8 mouse cellular contexts compared by ENCODE assay signal in the genomic region with DNA sequence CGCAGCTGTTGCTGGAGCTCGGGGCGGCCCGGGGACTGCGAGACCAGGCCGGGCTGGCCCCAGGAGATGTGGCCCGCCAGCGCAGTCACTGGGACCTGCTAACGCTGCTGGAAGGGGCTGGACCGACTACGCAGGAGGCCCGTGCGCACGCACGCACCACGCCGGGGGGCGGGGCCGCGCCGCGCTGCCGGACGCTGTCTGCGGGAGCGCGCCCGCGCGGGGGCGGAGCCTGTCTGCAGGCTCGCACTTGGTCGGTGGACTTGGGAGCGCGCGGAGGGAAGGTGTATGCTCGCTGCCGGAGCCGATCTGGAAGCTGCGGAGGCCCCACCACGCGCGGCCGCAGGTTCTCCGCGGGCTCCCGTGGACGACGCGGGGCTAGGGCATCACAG. TPM values are rescaled to one million over a fixed set of nuclear protein-coding genes. Genes with fewer than 3 reads are reported as not detected.
DNase-seq lines count a peak whose midpoint lies in the region; ATAC-seq and TF ChIP-seq lines count a peak whose summit lies in the region.

No protein-coding gene starts in this region.

- peaks cover 0 to 27% of the 10 kb centered on the region in 2 experiments; a peak in 2 of 4 replicates for H3K36me3 ChIP-seq in MEL (ENCODE audit: control insufficient read depth in 1 of 2, insufficient read depth in 2 of 2, low read length in 2 of 2)
- H3K36me3 ChIP-seq in lung, embryonic 16.5 days (ENCODE audit: control insufficient read depth, insufficient read depth, low read length) = no peaks in the 10 kb centered on the region
- H3K36me3 ChIP-seq in thymus, adult 2 months (ENCODE audit: control insufficient read depth, insufficient read depth, low read length) = no peaks in the 10 kb centered on the region

- peak; percentile 39 to 56 for ATAC-seq in hematopoietic stem cell, adult 5-6 weeks (replicated peaks in 1 of 2; ENCODE audit: insufficient read depth in 1 of 2, low FRiP score in 2 of 2, low TSS enrichment in 1 of 2, low read depth in 1 of 2, poor library complexity in 2 of 2, severe bottlenecking in 2 of 2)
- peak; percentile 86 for ATAC-seq in lung, embryonic 16.5 days (ENCODE audit: low read depth)

- peaks cover 11 to 35% of the 10 kb centered on the region in 2 experiments for H3K4me1 ChIP-seq in MEL (ENCODE audit: control insufficient read depth in 1 of 2, insufficient read depth in 2 of 2, low read length in 2 of 2)
- peaks cover 46% of the 10 kb centered on the region for H3K4me1 ChIP-seq in lung, embryonic 16.5 days (replicated peaks; ENCODE audit: control insufficient read depth, insufficient read depth, low read length)
- peaks cover 23% of the 10 kb centered on the region for H3K4me1 ChIP-seq in thymus, adult 2 months (replicated peaks; ENCODE audit: control insufficient read depth, insufficient read depth, low read length)

- TF ChIP-seq POLR2A in MEL (IDR thresholded peaks at IDR 0.05; ENCODE audit: control insufficient read depth in 1 of 2, insufficient read depth in 1 of 2, low read depth in 1 of 2, low read length in 2 of 2, poor library complexity in 1 of 2) = peak; percentile 67 to 87
- TF ChIP-seq POLR2A in thymus, adult 2 months (IDR thresholded peaks at IDR 0.05; ENCODE audit: control insufficient read depth, extremely low read depth, insufficient read depth, low read length, poor library complexity) = peak; percentile 100

- TF ChIP-seq CTCF in MEL (IDR thresholded peaks at IDR 0.05 in 2 of 3, conservative IDR thresholded peaks at IDR 0.05 in 1 of 3; ENCODE audit: control insufficient read depth in 1 of 3, insufficient read depth in 1 of 3, low read depth in 2 of 3, low read length in 3 of 3, poor library complexity in 1 of 3, severe bottlenecking in 1 of 3) = no peak
- TF ChIP-seq CTCF in thymus, adult 2 months (IDR thresholded peaks at IDR 0.05; ENCODE audit: borderline replicate concordance, control insufficient read depth, extremely low read depth, insufficient read depth, low read length, poor library complexity) = no peak

- H3K27ac ChIP-seq in MEL (ENCODE audit: control insufficient read depth, low read depth, low read length) = peak overlapping the region; percentile 73
- H3K27ac ChIP-seq in lung, embryonic 16.5 days (ENCODE audit: low read length) = peak overlapping the region; percentile 98
- H3K27ac ChIP-seq in thymus, adult 2 months (ENCODE audit: control insufficient read depth, insufficient read depth, low read length) = peak overlapping the region; percentile 54

- H3K4me2 ChIP-seq in lung, embryonic 16.5 days (ENCODE audit: low read depth, low read length) = peak overlapping the region; percentile 99

- H3K27me3 ChIP-seq in MEL (ENCODE audit: control insufficient read depth in 1 of 2, insufficient read depth in 2 of 2, low read length in 2 of 2) = no peaks in the 10 kb centered on the region
- H3K27me3 ChIP-seq in lung, embryonic 16.5 days (ENCODE audit: control insufficient read depth, insufficient read depth, low read depth, low read length) = no peaks in the 10 kb centered on the region
- H3K27me3 ChIP-seq in thymus, adult 2 months (ENCODE audit: control insufficient read depth, insufficient read depth, low read length) = no peaks in the 10 kb centered on the region

- peak; percentile 95 for DNase-seq in MEL (ENCODE audit: low read depth, low spot score)
- peak; percentile 98 for DNase-seq in cerebellum, adult 8-10 months
- DNase-seq in forelimb bud, embryonic 11.5 days (ENCODE audit: low read depth, low spot score) = peak; percentile 93
- DNase-seq in layer of hippocampus, adult 9-11 months = peak; percentile 98
- peak; percentile 94 for DNase-seq in ovary, adult 18-20 months (ENCODE audit: low spot score)
- peak; percentile 97 for DNase-seq in thymus, adult 2 months

- no peak for TF ChIP-seq RAD21 in MEL (IDR thresholded peaks at IDR 0.05; ENCODE audit: low read depth, low read length)

- peaks cover 11% of the 10 kb centered on the region; the same call in 1 of the 2 replicates for H3K79me2 ChIP-seq in MEL (ENCODE audit: control insufficient read depth, insufficient read depth, low read length, poor library complexity)

- peak in 1 of 2 experiments; percentile 19; a peak in 1 of 4 replicates for TF ChIP-seq EP300 in MEL (IDR thresholded peaks at IDR 0.05; ENCODE audit: low read depth in 1 of 2, low read length in 2 of 2)

- H3K9ac ChIP-seq in MEL (ENCODE audit: control insufficient read depth, low read depth, low read length, poor library complexity, severe bottlenecking) = peak overlapping the region; percentile 92
- H3K9ac ChIP-seq in lung, embryonic 16.5 days (ENCODE audit: low read length) = peak overlapping the region; percentile 98

- H3K9me3 ChIP-seq in MEL (replicated peaks; ENCODE audit: insufficient read depth, low read length) = no peaks in the 10 kb centered on the region
- no peaks in the 10 kb centered on the region for H3K9me3 ChIP-seq in lung, embryonic 16.5 days (ENCODE audit: control insufficient read depth, low read length)

- WGBS in lung, embryonic 16.5 days = under 1% methylated on average over 30 of the region's 50 CpGs
- under 1% methylated on average over 49 of the region's 50 CpGs for WGBS in thymus, adult 2 months

- H3K4me3 ChIP-seq in MEL (ENCODE audit: control insufficient read depth in 1 of 2, insufficient read depth in 1 of 2, low read depth in 2 of 2, low read length in 2 of 2) = peak overlapping the region; percentile 92 to 99
- peak overlapping the region; percentile 85 for H3K4me3 ChIP-seq in lung, embryonic 16.5 days (ENCODE audit: low read length)
- peak overlapping the region; percentile 79 for H3K4me3 ChIP-seq in thymus, adult 2 months (ENCODE audit: control insufficient read depth, insufficient read depth, low read length)

TF ChIP-seq in MEL, 35 proteins besides CTCF, POLR2A, EP300 and RAD21:
- TF ChIP-seq POLR2AphosphoS2 (IDR thresholded peaks at IDR 0.05; ENCODE audit: low read length) (peak; percentile 72), HCFC1 (IDR thresholded peaks at IDR 0.05; ENCODE audit: low read depth, low read length) (peak; percentile 53), SIN3A (IDR thresholded peaks at IDR 0.05; ENCODE audit: low read length) (peak; percentile 21; the same call in 1 of the 2 replicates), MAZ (IDR thresholded peaks at IDR 0.05; ENCODE audit: low read depth, low read length) (peak; percentile 39; the same call in 1 of the 2 replicates), NRF1 (IDR thresholded peaks at IDR 0.05; ENCODE audit: insufficient read depth, low read depth, low read length, poor library complexity, severe bottlenecking) (peak; percentile 69), ZNF384 (IDR thresholded peaks at IDR 0.05; ENCODE audit: low read depth, low read length) (no peak), ZC3H11A (IDR thresholded peaks at IDR 0.05; ENCODE audit: low read depth, low read length) (0 out of 2 replicates have a peak, but pooled peaks have one; percentile 7), MYB (IDR thresholded peaks at IDR 0.05; ENCODE audit: low read depth, low read length) (no peak), TCF12 (IDR thresholded peaks at IDR 0.05; ENCODE audit: low read depth, low read length) (peak; percentile 46; the same call in 1 of the 2 replicates), ZMIZ1 (IDR thresholded peaks at IDR 0.05; ENCODE audit: low read depth, low read length) (peak; percentile 89), RCOR1 (IDR thresholded peaks at IDR 0.05; ENCODE audit: low read depth, low read length) (no peak), NELFE (IDR thresholded peaks at IDR 0.05; ENCODE audit: low read depth, low read length) (peak; percentile 94), TBP (IDR thresholded peaks at IDR 0.05; ENCODE audit: low read depth, low read length) (peak; percentile 45)

RNA-seq across cellular contexts. Expression of a gene that starts 2.2 kb away (rescaled TPM):
- total RNA-seq in MEL (2012; rRNA removed) = 10.6 and 12.0 TPM in 2 replicates
- 10 to 100 TPM in 1 of 2 experiments, not detected in 1; 37.8 TPM for polyA plus RNA-seq in MEL (2012; ENCODE audit: insufficient read depth in 1 of 2, insufficient read length in 2 of 2, low read depth in 1 of 2, low replicate concordance in 2 of 2, missing spikeins in 1 of 2)
- 27.3 and 31.2 TPM in 2 replicates for total RNA-seq in hematopoietic stem cell, adult 5-6 weeks (2017)
- polyA plus RNA-seq in lung, embryonic 16.5 days (2015; fragmentation: Nextera tagmentation; extraction: Ambion mirVana) = 15.4 and 18.3 TPM in 2 replicates
- 208 and 222 TPM in 2 replicates for polyA plus RNA-seq in thymus, adult 2 months (2012; rRNA removed)

RNA-seq across cellular contexts. Expression of a gene that starts 3.6 kb away (rescaled TPM):
- total RNA-seq in MEL (2012; rRNA removed) = 40.3 and 42.4 TPM in 2 replicates
- 10 to 100 TPM in 1 of 2 experiments, not detected in 1; 76.7 TPM for polyA plus RNA-seq in MEL (2012; ENCODE audit: insufficient read depth in 1 of 2, insufficient read length in 2 of 2, low read depth in 1 of 2, low replicate concordance in 2 of 2, missing spikeins in 1 of 2)
- total RNA-seq in hematopoietic stem cell, adult 5-6 weeks (2017) = 33.1 and 51.5 TPM in 2 replicates
- polyA plus RNA-seq in lung, embryonic 16.5 days (2015; fragmentation: Nextera tagmentation; extraction: Ambion mirVana) = 8.5 and 11.4 TPM in 2 replicates
- polyA plus RNA-seq in thymus, adult 2 months (2012; rRNA removed) = 144 and 146 TPM in 2 replicates

RNA-seq across cellular contexts. Expression of a gene that starts 10.2 kb away (rescaled TPM):
- total RNA-seq in MEL (2012; rRNA removed) = 0.27 and 0.62 TPM in 2 replicates
- polyA plus RNA-seq in MEL (2012; ENCODE audit: insufficient read depth in 1 of 2, insufficient read length in 2 of 2, low read depth in 1 of 2, low replicate concordance in 2 of 2, missing spikeins in 1 of 2) = 1 to 10 TPM in 1 of 2 experiments, not detected in 1; 3.7 TPM
- 1.5 and 2.4 TPM in 2 replicates for total RNA-seq in hematopoietic stem cell, adult 5-6 weeks (2017)
- polyA plus RNA-seq in lung, embryonic 16.5 days (2015; fragmentation: Nextera tagmentation; extraction: Ambion mirVana) = 379 and 478 TPM in 2 replicates
- polyA plus RNA-seq in thymus, adult 2 months (2012; rRNA removed) = 13.4 and 18.8 TPM in 2 replicates

RNA-seq across cellular contexts. Expression of a gene that starts 16.1 kb away (rescaled TPM):
- total RNA-seq in MEL (2012; rRNA removed) = 23.5 and 24.8 TPM in 2 replicates
- polyA plus RNA-seq in MEL (2012; ENCODE audit: insufficient read depth in 1 of 2, insufficient read length in 2 of 2, low read depth in 1 of 2, low replicate concordance in 2 of 2, missing spikeins in 1 of 2) = 10 to 100 TPM in 1 of 2 experiments, not detected in 1; 85.1 TPM
- 6.6 and 18.0 TPM in 2 replicates for total RNA-seq in hematopoietic stem cell, adult 5-6 weeks (2017)
- polyA plus RNA-seq in lung, embryonic 16.5 days (2015; fragmentation: Nextera tagmentation; extraction: Ambion mirVana) = 128 and 129 TPM in 2 replicates
- 140 and 175 TPM in 2 replicates for polyA plus RNA-seq in thymus, adult 2 months (2012; rRNA removed)

RNA-seq across cellular contexts. Expression of a gene that starts 16.6 kb away (rescaled TPM):
- total RNA-seq in MEL (2012; rRNA removed) = 81.5 and 85.2 TPM in 2 replicates
- 100 to 1,000 TPM in 1 of 2 experiments, not detected in 1; 153 TPM for polyA plus RNA-seq in MEL (2012; ENCODE audit: insufficient read depth in 1 of 2, insufficient read length in 2 of 2, low read depth in 1 of 2, low replicate concordance in 2 of 2, missing spikeins in 1 of 2)
- 21.9 and 22.8 TPM in 2 replicates for total RNA-seq in hematopoietic stem cell, adult 5-6 weeks (2017)
- 52.1 and 56.0 TPM in 2 replicates for polyA plus RNA-seq in lung, embryonic 16.5 days (2015; fragmentation: Nextera tagmentation; extraction: Ambion mirVana)
- 316 and 350 TPM in 2 replicates for polyA plus RNA-seq in thymus, adult 2 months (2012; rRNA removed)

Comparison
In these comparisons a context has a peak if more than half of its experiments do, and no peak if none do; other contexts are left out.
1. Peak in every context shown above with its lines: DNase-seq, ATAC-seq, H3K4me3 ChIP-seq and H3K27ac ChIP-seq.
2. RNA of a gene that starts 10.2 kb away (polyA plus RNA-seq): 379 to 478 TPM in lung, embryonic 16.5 days; 13.4 to 18.8 TPM in thymus, adult 2 months and 3.7 TPM in MEL; every median in the first group is over 10 times any median in the second.